Mouse (Mus musculus) adrenal gland, adult (tissue): ENCODE data around the gene 4930522H14Rik.

Experiments
- DNase-seq, 2 experiments: peaks; one replicate each; pipeline ENCODE4 v3.0.0; 2022 to 2023; ENCODE audit warnings: low spot score in 1 of 2; ENCODE audit not compliant: inconsistent age in 2 of 2

The 4930522H14Rik gene

GRCm38 (mm10) chr4:109475577-109476553 is 55.2 kb downstream of the 4930522H14Rik start:
- peak; percentile 68 to 88 for DNase-seq

GRCm38 (mm10) chr4:109475078-109475477 is 56.0 kb downstream of the 4930522H14Rik start:
- no peak for DNase-seq

DNA sequence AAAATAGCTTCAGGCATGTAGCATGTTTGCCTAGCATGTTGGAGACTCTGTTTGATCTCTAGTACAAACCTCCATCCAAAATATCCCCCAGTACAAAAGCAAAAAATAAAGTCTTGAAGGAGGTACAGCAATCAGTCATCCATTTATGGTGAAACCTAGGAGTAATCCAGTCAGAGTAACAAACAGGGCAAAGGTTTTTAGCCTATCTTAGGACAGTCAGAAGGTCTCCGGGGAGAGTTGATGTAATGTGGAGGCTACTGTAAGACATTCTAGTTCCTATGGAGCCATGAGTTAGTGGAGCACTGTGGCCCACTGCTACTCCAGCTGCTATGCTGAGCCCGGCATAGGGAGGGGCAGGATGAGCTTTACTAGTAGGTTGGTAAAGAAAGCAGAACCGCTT is 58.5 kb downstream of the 4930522H14Rik start:
- no peak for DNase-seq

DNA sequence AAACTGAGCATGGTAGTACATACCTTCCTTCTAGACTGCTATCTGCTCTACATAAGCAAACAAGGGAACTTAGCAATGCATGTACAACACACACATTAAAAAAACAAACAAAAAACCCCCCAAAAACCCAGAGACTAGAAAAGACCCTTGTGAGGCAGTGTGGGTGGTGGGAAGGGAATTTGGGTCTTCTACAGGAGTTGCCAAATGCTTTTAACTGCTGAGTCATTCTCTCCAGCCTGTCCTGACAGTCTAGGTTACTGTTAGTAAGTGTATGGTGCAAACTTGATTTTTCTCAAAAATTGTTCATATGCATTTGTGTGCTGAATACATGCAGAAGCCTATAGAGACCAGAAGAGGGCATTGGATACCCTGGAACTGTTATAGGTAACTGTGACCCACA is 59.5 kb downstream of the 4930522H14Rik start:
- peak in 1 of 2 experiments; percentile 78 for DNase-seq

DNA sequence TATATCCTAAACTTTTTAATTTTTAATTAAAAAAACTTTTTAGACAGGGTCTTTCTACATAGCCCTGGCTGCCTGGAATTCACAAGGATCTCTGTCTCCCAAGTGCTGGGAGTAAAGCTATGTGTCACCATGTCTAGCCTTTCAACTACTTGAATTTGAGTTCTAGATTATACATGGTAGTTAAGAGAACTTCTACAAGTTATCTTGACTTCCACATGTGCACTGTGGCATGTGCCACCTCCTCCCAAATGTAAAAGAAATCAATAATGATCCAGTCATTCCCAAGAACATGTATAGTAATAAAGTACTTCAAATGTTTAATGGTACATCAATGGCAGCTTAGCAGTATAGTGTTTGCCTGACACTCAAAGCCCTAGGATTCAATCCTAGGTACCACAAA is 63.4 kb downstream of the 4930522H14Rik start:
- DNase-seq: no peak

GRCm38 (mm10) chr4:109463892-109464291 is 67.2 kb downstream of the 4930522H14Rik start:
- no peak for DNase-seq

DNA sequence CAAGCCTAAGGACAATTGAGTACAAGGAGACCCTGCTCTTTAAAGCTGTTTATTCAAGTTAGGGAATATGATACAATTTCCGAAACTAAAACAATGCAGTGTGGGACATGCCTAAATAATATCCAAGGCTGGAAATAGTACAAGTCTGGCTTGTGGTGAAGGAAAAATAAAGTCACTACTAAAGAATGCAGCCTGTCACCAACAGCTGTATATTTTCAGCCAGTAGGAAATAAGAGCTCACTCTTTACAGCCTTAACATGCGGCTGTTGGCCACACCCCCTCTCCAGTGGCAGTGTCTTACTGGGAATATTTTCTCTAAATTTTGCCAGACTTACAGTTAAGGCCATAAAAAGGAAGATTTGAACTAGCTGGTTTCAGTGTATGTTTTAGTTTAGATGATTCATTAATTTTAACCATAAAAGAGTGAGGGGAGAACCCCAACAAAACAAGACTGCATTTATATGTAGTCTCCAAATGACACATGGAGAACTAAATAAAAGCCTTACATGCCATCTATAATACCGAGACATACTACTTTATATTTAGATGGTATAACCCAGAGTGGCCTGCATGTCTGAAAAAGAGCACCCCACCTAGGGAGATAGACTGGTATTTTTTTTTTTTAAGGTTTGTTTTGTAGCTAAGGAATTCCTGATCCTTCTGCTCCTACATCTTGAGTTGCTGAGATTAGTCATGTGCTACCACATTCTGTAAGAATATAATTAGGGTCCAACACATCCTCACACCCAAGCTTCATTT is 70.5 kb downstream of the 4930522H14Rik start:
- DNase-seq: no peak

DNA sequence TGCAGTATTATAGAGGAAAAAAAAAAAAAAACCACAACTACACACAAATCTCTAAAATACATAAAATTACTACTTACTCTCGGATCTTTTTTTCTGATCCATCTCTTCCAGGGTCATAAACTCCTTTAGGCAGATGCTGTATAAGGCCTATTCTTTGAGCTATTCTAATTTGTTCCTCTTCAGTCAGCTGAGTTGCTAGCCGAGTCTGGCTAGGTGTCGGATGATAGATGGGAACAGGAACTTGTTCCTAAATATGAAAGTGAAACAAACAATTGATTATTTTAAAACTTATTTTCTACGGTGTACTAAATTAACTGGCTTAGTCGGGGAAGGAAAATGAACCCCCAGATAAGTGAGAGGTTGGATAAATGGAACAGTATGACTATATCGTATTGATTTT is 74.3 kb downstream of the 4930522H14Rik start:
- DNase-seq: no peak
